Mouse (Mus musculus) ES-E14 (cell line): ENCODE measurements around the gene Kifc3. TPM values are rescaled to one million over a fixed set of nuclear protein-coding genes. Genes with fewer than 3 reads are reported as not detected.

Experiments used
- DNase-seq: peaks from one replicate; pipeline ENCODE4 v3.0.0-alpha.2; 2013; ENCODE audit warnings: low read depth, low spot score
- H3K27ac ChIP-seq: 2 replicates; pipeline ENCODE4 v1.5.1; 2012; ENCODE audit warnings: low read depth, mild to moderate bottlenecking, low read length, moderate library complexity, mixed read lengths; ENCODE audit not compliant: poor library complexity, insufficient read depth, severe bottlenecking
- H3K36me3 ChIP-seq: 2 replicates; pipeline ENCODE4 v1.6.1; 2012; ENCODE audit warnings: mild to moderate bottlenecking, low read length, moderate library complexity, mixed read lengths; ENCODE audit not compliant: control insufficient read depth, poor library complexity, insufficient read depth, severe bottlenecking
- H3K4me1 ChIP-seq, 2 experiments: fragments of 150-350 bp in 1 of 2; sonication (generic) in 1 of 2; 2 replicates each; pipeline ENCODE4 v1.6.1; 2012; ENCODE audit warnings: low read length in 2 of 2, mild to moderate bottlenecking in 1 of 2, mixed read lengths in 1 of 2; ENCODE audit not compliant: control insufficient read depth in 2 of 2, insufficient read depth in 2 of 2, poor library complexity in 1 of 2
- H3K4me3 ChIP-seq, 2 experiments: fragments of 150-350 bp in 1 of 2; sonication (generic) in 1 of 2; 2 replicates each; pipeline ENCODE4 v1.5.1; 2012; ENCODE audit warnings: low read length in 2 of 2, low read depth in 1 of 2, mild to moderate bottlenecking in 1 of 2, mixed read lengths in 1 of 2; ENCODE audit not compliant: insufficient read depth in 1 of 2, poor library complexity in 1 of 2, severe bottlenecking in 1 of 2
- H3K9ac ChIP-seq: 2 replicates; pipeline ENCODE4 v1.6.1; 2012; ENCODE audit warnings: low read depth, mild to moderate bottlenecking, low read length, mixed read lengths; ENCODE audit not compliant: poor library complexity, insufficient read depth, severe bottlenecking
- H3K9me3 ChIP-seq: fragments of 150-350 bp; sonication (generic); 2 replicates; pipeline ENCODE4 v1.6.1; 2012; ENCODE audit warnings: low read depth, mild to moderate bottlenecking, low read length; ENCODE audit not compliant: control insufficient read depth, insufficient read depth
- CHD2 ChIP-seq: IDR thresholded peaks from 2 replicates; pipeline ENCODE4 v1.6.1; 2014; ENCODE audit warnings: mild to moderate bottlenecking, low read depth, low read length, inconsistent platforms
- HCFC1 ChIP-seq: IDR thresholded peaks from 2 replicates; pipeline ENCODE4 v1.6.1; 2012; ENCODE audit warnings: low read length, inconsistent platforms, borderline replicate concordance; ENCODE audit not compliant: insufficient read depth
- MAFK ChIP-seq: IDR thresholded peaks from 2 replicates; pipeline ENCODE4 v1.6.1; 2014; ENCODE audit warnings: mild to moderate bottlenecking, low read depth, low read length, inconsistent platforms; ENCODE audit not compliant: insufficient read depth
- ZC3H11A ChIP-seq: IDR thresholded peaks from 2 replicates; pipeline ENCODE4 v1.6.1; 2012; ENCODE audit warnings: low read depth, mild to moderate bottlenecking, inconsistent platforms, low read length, borderline replicate concordance
- ZNF384 ChIP-seq: IDR thresholded peaks from 2 replicates; pipeline ENCODE4 v1.6.1; 2012; ENCODE audit warnings: low read depth, low read length, inconsistent platforms
- in situ Hi-C, 2 experiments: fragments of 600-800 bp; cut with MboI; formaldehyde crosslinking; loops; one replicate each; pipeline ENCODE4 v1.15.1; 2025; ENCODE audit warnings: low sequenced_read_pairs in 2 of 2, inconsistent platforms in 1 of 2; ENCODE audit not compliant: unreplicated experiment in 2 of 2
- total RNA-seq: library from RNA; depleted of rRNA; stranded (reverse); fragments of 300-350 nt; gene quantifications from 2 replicates; pipeline ENCODE4 v1.2.3, GENCODE M21; 2012

Gene Kifc3
- total RNA-seq, 1 experiment, result 45.6 TPM

DNA sequence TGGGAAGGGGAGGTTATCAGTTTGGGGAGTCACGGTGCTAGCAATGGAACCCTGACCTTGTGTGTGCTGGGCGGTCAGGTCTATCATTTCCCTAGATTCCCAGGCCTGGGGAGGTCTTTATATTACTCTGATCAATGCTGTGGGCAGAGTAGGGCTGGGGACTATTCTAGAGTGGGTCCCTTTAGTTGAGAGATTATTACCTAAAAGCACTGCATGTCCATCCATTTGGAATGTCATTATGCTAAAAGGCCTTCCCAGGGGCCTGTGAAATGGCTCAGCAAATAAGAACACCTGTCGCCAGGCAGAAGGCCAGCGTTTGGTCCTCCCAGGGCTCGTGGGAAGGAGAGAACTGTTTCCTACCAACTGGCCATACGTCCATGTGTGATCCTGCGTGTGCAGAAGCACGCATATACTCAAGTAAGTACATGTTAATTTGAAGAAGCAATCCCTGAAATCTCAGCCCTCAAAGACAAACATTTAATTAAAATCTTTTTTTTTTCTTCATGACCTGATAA, 499 bp downstream of the Kifc3 start:
- no peak for TF ChIP-seq HCFC1
- no peak for TF ChIP-seq ZNF384
- no peak for TF ChIP-seq MAFK
- no peak for TF ChIP-seq ZC3H11A
- TF ChIP-seq CHD2, result no peak
- DNase-seq, result no peak
- no peaks in the 10 kb centered on the region for H3K36me3 ChIP-seq
- H3K9ac ChIP-seq, result no peak overlapping the region
- no peaks in the 10 kb centered on the region for H3K9me3 ChIP-seq
- in situ Hi-C loops, result loop anchor here (10.0 to 25.0 kb wide), 2 partner anchors 90 to 257 kb away; no protein-coding TSS in a partner anchor
- H3K4me3 ChIP-seq, result no peak overlapping the region
- peaks cover 4 to 6% of the 10 kb centered on the region in 2 experiments; a peak in 2 of 4 replicates for H3K4me1 ChIP-seq
- H3K27ac ChIP-seq, result no peak overlapping the region

DNA sequence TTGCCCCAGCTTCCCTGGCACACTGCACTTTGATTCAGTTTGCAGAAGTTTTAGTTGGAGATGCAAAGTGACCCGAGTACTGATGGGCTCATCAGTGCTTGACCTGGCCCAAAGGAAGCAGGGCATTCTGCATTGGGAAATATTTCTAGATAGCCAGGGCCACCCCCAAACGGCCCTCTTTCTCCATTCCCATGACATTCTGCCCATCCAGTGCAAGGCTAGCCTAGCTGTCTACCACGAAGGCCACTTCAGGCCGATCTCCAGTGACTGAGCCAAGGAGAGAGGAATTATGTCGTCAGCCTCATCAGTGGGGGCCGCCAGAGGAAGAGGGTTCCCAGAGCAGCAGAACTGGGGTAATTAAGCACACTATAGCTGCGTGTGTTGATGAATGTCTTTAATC, 1.1 kb downstream of the Kifc3 start:
- TF ChIP-seq HCFC1 (no peak), MAFK (no peak), ZC3H11A (no peak), ZNF384 (no peak), CHD2 (no peak)
- H3K4me3 ChIP-seq, result no peak overlapping the region
- in situ Hi-C loops, result loop anchor here (10.0 to 25.0 kb wide), 2 partner anchors 89 to 257 kb away; no protein-coding TSS in a partner anchor
- H3K4me1 ChIP-seq, result peaks cover 4 to 6% of the 10 kb centered on the region in 2 experiments; a peak in 2 of 4 replicates
- H3K36me3 ChIP-seq, result no peaks in the 10 kb centered on the region
- H3K27ac ChIP-seq, result peak overlapping the region; percentile 9; the same call in 1 of the 2 replicates
- DNase-seq, result no peak
- H3K9ac ChIP-seq, result no peak overlapping the region
- no peaks in the 10 kb centered on the region for H3K9me3 ChIP-seq

DNA sequence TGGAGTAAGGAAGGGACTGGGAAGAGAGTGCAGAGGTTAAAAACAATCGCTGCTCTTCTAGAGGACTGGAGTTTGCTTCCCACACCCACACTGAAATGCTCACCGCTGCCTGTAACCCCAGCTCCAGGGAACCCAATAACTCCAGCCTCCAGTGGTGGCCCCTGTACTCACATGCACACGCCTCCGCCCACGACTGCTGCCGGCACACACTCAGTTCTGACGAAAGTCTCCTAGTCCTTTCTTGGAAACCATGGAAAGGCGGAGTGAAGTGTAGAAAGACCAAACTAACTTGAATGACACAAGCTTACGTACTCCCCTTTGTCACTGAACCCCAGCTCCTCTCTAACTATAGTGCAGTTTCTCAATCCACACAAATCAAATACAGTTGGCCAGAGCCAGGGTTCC, 2.6 kb downstream of the Kifc3 start:
- no peak for DNase-seq
- in situ Hi-C loops, result loop anchor here (10.0 to 25.0 kb wide), 2 partner anchors 88 to 255 kb away; no protein-coding TSS in a partner anchor
- Histone ChIP-seq H3K4me3 (no peak overlapping the region; a peak in 1 of 4 replicates), H3K27ac (no peak overlapping the region), H3K9ac (no peak overlapping the region), H3K4me1 (peaks cover 4 to 6% of the 10 kb centered on the region in 2 experiments; a peak in 2 of 4 replicates), H3K36me3 (no peaks in the 10 kb centered on the region), H3K9me3 (no peaks in the 10 kb centered on the region)
- TF ChIP-seq HCFC1 (no peak), CHD2 (no peak), MAFK (no peak), ZC3H11A (no peak), ZNF384 (no peak)

DNA sequence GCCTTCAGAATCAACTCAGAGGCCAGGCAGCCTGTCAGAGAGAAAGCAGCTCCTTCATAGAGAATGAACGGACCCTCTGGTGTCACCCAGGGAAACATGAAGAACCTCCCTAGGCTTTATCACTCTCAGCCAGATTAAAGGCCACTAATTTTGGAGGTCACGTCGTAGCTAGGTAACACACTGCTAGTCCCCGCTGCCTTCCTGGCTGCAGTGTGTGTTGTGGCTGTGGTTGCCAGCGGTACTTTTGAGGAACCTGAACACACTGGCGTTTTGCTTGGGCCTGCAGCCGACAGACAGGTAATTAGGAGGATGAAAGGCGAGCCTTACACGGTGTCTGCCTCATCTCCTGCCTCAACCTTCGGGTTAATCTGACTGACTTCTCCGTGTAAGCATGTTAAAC, 6.9 kb downstream of the Kifc3 start:
- TF ChIP-seq HCFC1, result no peak
- no peak for TF ChIP-seq ZC3H11A
- in situ Hi-C loops, result no loop called here
- Histone ChIP-seq H3K27ac (no peak overlapping the region), H3K4me1 (peaks cover 6 to 8% of the 10 kb centered on the region in 2 experiments; a peak in 3 of 4 replicates), H3K9me3 (no peaks in the 10 kb centered on the region), H3K9ac (no peak overlapping the region), H3K36me3 (no peaks in the 10 kb centered on the region), H3K4me3 (no peak overlapping the region)
- no peak for DNase-seq

DNA sequence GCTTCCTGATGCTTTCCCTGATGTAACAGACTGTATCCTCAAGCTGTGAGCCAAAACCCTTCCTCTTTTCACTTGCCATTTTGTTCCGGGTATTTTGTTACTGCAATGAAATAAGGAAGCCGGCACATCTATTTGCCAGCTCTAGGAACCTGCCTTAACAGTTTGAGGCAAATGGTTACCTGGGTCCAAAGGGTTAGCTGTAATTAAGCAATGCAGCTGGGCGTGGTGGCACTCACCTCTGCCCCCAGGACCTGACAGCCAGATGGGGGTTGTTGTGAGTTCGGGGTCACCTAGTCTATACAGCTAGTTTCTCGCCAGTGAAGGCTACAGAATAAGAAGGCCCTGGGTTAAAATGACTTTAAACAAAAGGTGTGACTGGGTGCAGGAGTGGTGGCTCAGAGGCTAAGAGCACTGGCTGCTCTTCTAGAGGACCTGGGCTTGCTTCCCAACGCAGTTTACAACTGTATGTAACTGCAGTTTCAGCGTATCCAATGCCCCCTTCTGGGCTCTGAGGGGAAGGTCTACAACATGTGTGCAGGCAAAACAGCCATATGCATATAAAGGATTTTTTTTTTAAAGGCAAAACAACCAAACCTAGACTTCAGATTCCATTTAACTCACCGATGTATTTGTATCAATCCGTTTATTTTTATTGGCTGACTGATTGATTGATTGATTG, 11.0 kb downstream of the Kifc3 start:
- peaks cover 12 to 15% of the 10 kb centered on the region in 2 experiments for H3K4me1 ChIP-seq
- TF ChIP-seq HCFC1 (no peak), CHD2 (no peak), MAFK (no peak), ZC3H11A (no peak), ZNF384 (no peak)
- DNase-seq, result no peak
- no peaks in the 10 kb centered on the region for H3K36me3 ChIP-seq
- H3K9ac ChIP-seq, result no peak overlapping the region
- H3K27ac ChIP-seq, result no peak overlapping the region
- H3K9me3 ChIP-seq, result no peaks in the 10 kb centered on the region
- in situ Hi-C loops, result no loop called here
- no peak overlapping the region for H3K4me3 ChIP-seq
